ENCODE assay signal across 8 mouse cellular contexts in the genomic region with DNA sequence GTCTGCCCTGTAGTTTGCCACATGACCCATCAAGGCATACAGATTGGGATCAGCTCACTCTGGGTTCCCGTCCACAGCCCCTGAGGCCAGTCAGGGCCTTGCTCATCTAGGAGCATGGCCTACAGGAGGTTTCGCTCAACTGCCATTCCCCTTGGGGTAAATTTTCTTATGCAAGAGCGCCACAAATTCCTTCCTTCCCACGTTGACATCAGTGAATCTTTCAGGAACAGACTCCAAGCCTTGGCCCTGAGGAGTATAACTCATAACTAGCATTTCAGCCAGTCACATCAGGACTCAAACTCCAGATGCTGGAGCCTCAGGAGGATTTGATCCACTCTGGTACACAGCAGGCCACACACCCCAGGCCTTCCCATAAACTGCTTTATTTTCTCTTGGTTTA.
"Had no signal": no experiment of that assay in that cellular context is flagged by ENCODE, and none has a peak within 500 bp of the region (broad histone marks: within the 10 kb centered on the region; RNA-seq: fewer than 3 reads in every experiment).

No protein-coding gene starts in this region.

- DNase-seq: kidney, postnatal 14 days; lung, adult 2 months; lung, postnatal 36 days; right cerebral cortex, adult 18-20 months; right cerebral cortex, postnatal 25 days; thymus, postnatal 4 days had no signal

- ATAC-seq: lung, postnatal 0 days; midbrain, embryonic 13.5 days had no signal
